Mouse (Mus musculus): Measurements from ENCODE around the gene Dao. TPM values are rescaled to one million over a fixed set of nuclear protein-coding genes. Genes with fewer than 3 reads are reported as not detected.

The Dao gene
- polyA plus RNA-seq, 1 experiment: not detected

DNA sequence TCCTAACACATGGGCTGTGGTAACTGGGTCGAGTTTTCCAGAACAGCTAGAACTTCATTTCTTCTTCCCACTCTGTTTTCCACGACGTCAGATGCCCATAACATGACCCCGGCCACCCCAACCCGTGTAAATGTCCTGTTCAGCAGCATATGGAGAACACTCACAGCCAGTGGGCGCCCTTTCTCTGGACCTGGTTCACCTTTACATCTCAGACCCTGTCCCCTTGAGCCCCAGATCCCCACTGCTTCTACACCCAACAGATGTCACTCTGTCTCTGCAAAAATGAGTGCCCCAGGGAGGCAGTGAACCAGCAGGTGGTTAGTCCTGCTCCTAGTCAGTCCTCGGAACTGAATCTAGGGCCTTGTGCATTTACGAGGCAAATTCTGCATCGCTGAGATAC, 64.5 kb downstream of the Dao start:
- TF ChIP-seq GATA1 (IDR thresholded peaks at IDR 0.05; ENCODE audit: low read length): no peak

DNA sequence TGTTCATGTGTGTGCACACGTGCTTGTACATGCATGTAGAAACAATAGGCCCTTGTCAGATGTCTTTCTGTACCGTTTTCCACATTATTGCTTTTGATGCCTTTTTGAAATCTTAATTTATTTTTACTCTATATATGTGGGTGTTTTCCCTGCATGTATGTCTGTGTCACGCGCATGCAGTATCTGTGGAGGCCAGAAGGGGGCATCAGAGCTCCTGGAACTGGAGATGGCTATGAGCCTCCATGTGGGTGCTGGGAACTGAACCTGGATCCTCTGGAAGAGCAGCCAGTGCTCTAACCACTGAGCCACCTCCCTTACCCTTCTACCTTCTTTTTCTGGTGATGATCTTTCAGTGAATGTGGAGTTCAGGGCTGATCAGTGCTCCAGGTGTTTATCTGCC, 67.4 kb downstream of the Dao start:
- TF ChIP-seq GATA1 (IDR thresholded peaks at IDR 0.05; ENCODE audit: low read length): no peak

DNA sequence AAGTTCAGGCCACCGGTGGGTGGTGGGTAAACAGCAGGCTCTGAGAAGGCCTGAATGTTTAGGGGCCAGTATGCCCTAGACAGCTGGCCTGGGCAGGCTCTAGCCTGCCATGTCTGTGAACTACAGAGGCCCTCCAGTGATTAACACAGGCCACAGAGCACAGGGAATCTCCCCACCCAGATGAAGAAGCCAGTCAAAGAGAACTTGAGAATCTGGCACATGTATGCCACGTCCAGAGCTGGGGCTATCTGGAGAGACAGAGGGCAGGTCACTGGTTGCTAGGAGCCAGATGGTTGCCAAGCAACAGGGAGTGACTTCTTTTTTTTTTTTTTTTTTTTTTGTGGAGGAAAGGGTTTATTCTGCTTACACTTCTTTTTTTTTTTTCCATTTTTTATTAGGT, 68.8 kb downstream of the Dao start:
- TF ChIP-seq GATA1 (IDR thresholded peaks at IDR 0.05; ENCODE audit: low read length): no peak

Other genes starting within 250 kb of the Dao start
- 47.6 and 50.0 TPM in 2 replicates for gene Sart3, start 231.2 kb upstream of the Dao start, polyA plus RNA-seq (2012)
- gene Iscu, start 231.0 kb upstream of the Dao start, polyA plus RNA-seq (2012): 65.6 and 75.1 TPM in 2 replicates
- gene Tmem119, start 203.2 kb upstream of the Dao start, polyA plus RNA-seq (2012): 0.05 and 0.14 TPM in 2 replicates
- 40.3 and 52.4 TPM in 2 replicates for gene Selplg, start 171.1 kb upstream of the Dao start, polyA plus RNA-seq (2012)
- 72.9 and 83.3 TPM in 2 replicates for gene Coro1c, start 94.9 kb upstream of the Dao start, polyA plus RNA-seq (2012)
- gene Ssh1, start 9.8 kb upstream of the Dao start, polyA plus RNA-seq (2012): 13.1 and 16.5 TPM in 2 replicates
- 8.4 and 9.8 TPM in 2 replicates for gene Usp30, start 61.8 kb downstream of the Dao start, polyA plus RNA-seq (2012)
- gene Svop, start 87.9 kb downstream of the Dao start, polyA plus RNA-seq (2012): not detected in 2 replicates
- 19.0 and 23.3 TPM in 2 replicates for gene Alkbh2, start 124.5 kb downstream of the Dao start, polyA plus RNA-seq (2012)
- gene Ung, start 126.7 kb downstream of the Dao start, polyA plus RNA-seq (2012): 55.3 and 73.3 TPM in 2 replicates
- gene Acacb, start 142.8 kb downstream of the Dao start, polyA plus RNA-seq (2012): 0.28 TPM in 2 replicates

Measured in G1E-ER4 (cell line).